Mouse (Mus musculus) liver, adult 2 months (tissue): ENCODE measurements at regions not wholly inside any gene's neighbourhood (a gene's known extent, or its start where the extent isn't known, plus 50 kb on each side); places are given as distances from the start of the nearest gene placed in this dataset.

Experiments used
- DNase-seq: peaks from one replicate; pipeline ENCODE4 v3.0.0-alpha.2; 2011; ENCODE audit warnings: low read depth, low spot score; ENCODE audit errors: extremely low read depth
- H3K27ac ChIP-seq: fragments of 200-500 bp; replicated peaks from 2 replicates; pipeline ENCODE4 v1.5.1; 2012; ENCODE audit warnings: low read depth, mild to moderate bottlenecking, control low read depth, inconsistent platforms, low read length; ENCODE audit not compliant: insufficient read depth
- H3K27me3 ChIP-seq: fragments of 200-500 bp; 2 replicates; pipeline ENCODE4 v1.6.1; 2012; ENCODE audit warnings: mild to moderate bottlenecking, moderate library complexity, low read length, inconsistent platforms; ENCODE audit not compliant: control insufficient read depth, insufficient read depth
- H3K36me3 ChIP-seq: fragments of 200-500 bp; 2 replicates; pipeline ENCODE4 v1.6.1; 2012; ENCODE audit warnings: low read length, inconsistent platforms; ENCODE audit not compliant: control insufficient read depth, insufficient read depth
- H3K4me1 ChIP-seq: fragments of 200-500 bp; 2 replicates; pipeline ENCODE4 v1.6.1; 2011; ENCODE audit warnings: low read length; ENCODE audit not compliant: control insufficient read depth, insufficient read depth
- H3K4me3 ChIP-seq: fragments of 200-500 bp; 2 replicates; pipeline ENCODE4 v1.5.1; 2011; ENCODE audit warnings: low read depth, mild to moderate bottlenecking, control low read depth, low read length, moderate library complexity; ENCODE audit not compliant: insufficient read depth
- H3K79me2 ChIP-seq: fragments of 200-500 bp; 2 replicates; pipeline ENCODE4 v1.6.1; 2012; ENCODE audit warnings: inconsistent platforms, mild to moderate bottlenecking, low read length, moderate library complexity; ENCODE audit not compliant: control insufficient read depth, insufficient read depth
- H3K9ac ChIP-seq: fragments of 200-500 bp; 2 replicates; pipeline ENCODE4 v1.6.1; 2012; ENCODE audit warnings: low read depth, mild to moderate bottlenecking, control low read depth, inconsistent platforms, low read length
- CTCF ChIP-seq: fragments of 200-500 bp; IDR thresholded peaks from 2 replicates; pipeline ENCODE4 v1.5.1; 2011; ENCODE audit warnings: low read depth, low read length, control low read depth
- POLR2A ChIP-seq: fragments of 200-500 bp; IDR thresholded peaks from 2 replicates; pipeline ENCODE4 v1.6.1; 2011; ENCODE audit warnings: low read length, control low read depth; ENCODE audit not compliant: insufficient read depth; ENCODE audit errors: extremely low read depth
- WGBS: fragments of 180-500 bp; shearing (Covaris S2); methylation state at CpG from one replicate; pipeline ENCODE4 v1.1.7; 2018; 5-methylcytosine and 5-hydroxymethylcytosine counted together

DNA sequence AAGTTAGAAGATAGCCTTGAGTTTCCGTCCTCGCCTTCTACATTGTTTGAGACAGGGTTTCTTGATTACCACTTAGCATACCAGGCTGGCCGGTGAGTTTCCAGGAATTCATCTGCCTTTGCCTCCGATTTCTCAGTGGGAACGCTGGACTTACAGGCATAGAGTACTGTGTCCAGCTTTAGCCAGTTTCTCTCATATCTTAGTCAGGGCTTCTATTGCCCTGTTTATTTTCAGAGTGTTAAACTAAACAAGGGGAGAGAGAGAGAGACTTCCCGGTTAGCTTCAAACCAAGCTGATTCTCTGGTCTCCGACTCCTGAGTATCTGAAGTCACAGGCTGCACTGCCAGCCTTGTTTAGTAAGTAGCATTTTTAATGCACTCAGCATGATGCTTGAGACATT is 151.4 kb downstream of the Ppp4r2 start:
- TF ChIP-seq CTCF (no peak), POLR2A (no peak)
- Histone ChIP-seq H3K27me3 (no peaks in the 10 kb centered on the region), H3K79me2 (no peaks in the 10 kb centered on the region), H3K36me3 (no peaks in the 10 kb centered on the region), H3K9ac (no peak overlapping the region), H3K4me1 (no peaks in the 10 kb centered on the region), H3K27ac (no peak overlapping the region), H3K4me3 (no peak overlapping the region)
- DNase-seq: no peak
- 39% methylated on average over 7 of the region's 7 CpGs for WGBS

- DNase-seq: no peak
- Histone ChIP-seq H3K36me3 (no peaks in the 10 kb centered on the region), H3K27ac (no peak overlapping the region), H3K9ac (no peak overlapping the region), H3K4me3 (no peak overlapping the region), H3K4me1 (no peaks in the 10 kb centered on the region), H3K79me2 (no peaks in the 10 kb centered on the region), H3K27me3 (no peaks in the 10 kb centered on the region)
- WGBS: 66% methylated on average over 5 of the region's 5 CpGs
- TF ChIP-seq POLR2A (no peak), CTCF (no peak)
Observed at GRCm38 (mm10) chr6:100985334-100985937, 152.0 kb downstream of the Ppp4r2 start.

- TF ChIP-seq CTCF: no peak
- Histone ChIP-seq H3K27me3 (no peaks in the 10 kb centered on the region), H3K4me3 (no peak overlapping the region), H3K9ac (no peak overlapping the region), H3K79me2 (no peaks in the 10 kb centered on the region), H3K36me3 (no peaks in the 10 kb centered on the region), H3K4me1 (no peaks in the 10 kb centered on the region), H3K27ac (no peak overlapping the region)
- no peak for DNase-seq
- WGBS: 30% methylated on average over 6 of the region's 6 CpGs
Observed at GRCm38 (mm10) chr6:100988521-100988920, 155.1 kb downstream of the Ppp4r2 start.

GRCm38 (mm10) chr6:100993421-100993820 is 160.0 kb downstream of the Ppp4r2 start:
- WGBS: 98% methylated on average over 1 of the region's 1 CpGs
- TF ChIP-seq POLR2A (no peak), CTCF (no peak)
- Histone ChIP-seq H3K4me3 (no peak overlapping the region), H3K36me3 (no peaks in the 10 kb centered on the region), H3K27ac (no peak overlapping the region), H3K27me3 (no peaks in the 10 kb centered on the region), H3K4me1 (no peaks in the 10 kb centered on the region), H3K79me2 (no peaks in the 10 kb centered on the region), H3K9ac (no peak overlapping the region)
- no peak for DNase-seq

DNA sequence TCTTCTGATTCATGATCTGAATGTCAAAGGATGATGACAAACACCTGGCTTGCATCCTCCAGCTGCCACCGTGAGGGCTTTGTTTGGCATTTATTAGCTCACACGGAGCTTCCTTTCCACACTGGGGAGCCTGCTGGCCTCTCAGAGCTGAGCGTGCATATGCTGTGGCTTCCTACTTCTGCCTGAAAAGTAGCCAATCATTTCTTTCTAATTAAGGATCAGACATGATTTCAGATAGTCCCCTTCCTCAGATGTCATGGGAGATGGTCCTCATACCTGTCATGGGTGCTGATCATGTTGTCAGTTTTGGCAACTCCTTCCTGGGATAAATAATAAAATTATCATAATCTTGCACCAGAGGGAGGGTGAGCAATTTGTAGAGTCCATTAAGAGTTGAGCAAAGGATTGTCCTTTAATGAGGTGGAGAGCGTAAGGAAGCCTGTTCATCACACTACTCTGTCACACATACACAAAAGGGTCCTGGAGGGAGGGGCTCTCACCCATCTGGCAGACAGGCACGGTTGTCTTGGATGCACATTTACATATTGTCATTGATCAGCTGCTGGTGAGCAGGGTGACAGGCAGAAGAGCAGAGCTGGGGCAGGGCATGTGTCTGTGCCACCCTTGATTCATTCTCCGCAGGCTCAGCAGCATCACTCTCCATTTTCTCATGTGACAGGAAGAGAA is 162.6 kb downstream of the Ppp4r2 start:
- Histone ChIP-seq H3K4me1 (no peaks in the 10 kb centered on the region), H3K27me3 (no peaks in the 10 kb centered on the region), H3K9ac (no peak overlapping the region), H3K36me3 (no peaks in the 10 kb centered on the region), H3K27ac (no peak overlapping the region), H3K79me2 (no peaks in the 10 kb centered on the region), H3K4me3 (no peak overlapping the region)
- DNase-seq: no peak
- TF ChIP-seq CTCF: no peak
- no peak for TF ChIP-seq POLR2A
- WGBS: 62% methylated on average over 6 of the region's 6 CpGs

- H3K79me2 ChIP-seq: no peaks in the 10 kb centered on the region
- no peaks in the 10 kb centered on the region for H3K4me1 ChIP-seq
- no peak overlapping the region for H3K4me3 ChIP-seq
- H3K27me3 ChIP-seq: no peaks in the 10 kb centered on the region
- no peak overlapping the region for H3K27ac ChIP-seq
- DNase-seq: no peak
- TF ChIP-seq CTCF: no peak
- TF ChIP-seq POLR2A: no peak
- H3K36me3 ChIP-seq: no peaks in the 10 kb centered on the region
- no peak overlapping the region for H3K9ac ChIP-seq
- 75% methylated on average over 1 of the region's 1 CpGs for WGBS
Observed at GRCm38 (mm10) chr6:100998285-100998684, 164.9 kb downstream of the Ppp4r2 start.
